Mouse (Mus musculus): ENCODE data around the gene Med9.

Gene Med9

DNA sequence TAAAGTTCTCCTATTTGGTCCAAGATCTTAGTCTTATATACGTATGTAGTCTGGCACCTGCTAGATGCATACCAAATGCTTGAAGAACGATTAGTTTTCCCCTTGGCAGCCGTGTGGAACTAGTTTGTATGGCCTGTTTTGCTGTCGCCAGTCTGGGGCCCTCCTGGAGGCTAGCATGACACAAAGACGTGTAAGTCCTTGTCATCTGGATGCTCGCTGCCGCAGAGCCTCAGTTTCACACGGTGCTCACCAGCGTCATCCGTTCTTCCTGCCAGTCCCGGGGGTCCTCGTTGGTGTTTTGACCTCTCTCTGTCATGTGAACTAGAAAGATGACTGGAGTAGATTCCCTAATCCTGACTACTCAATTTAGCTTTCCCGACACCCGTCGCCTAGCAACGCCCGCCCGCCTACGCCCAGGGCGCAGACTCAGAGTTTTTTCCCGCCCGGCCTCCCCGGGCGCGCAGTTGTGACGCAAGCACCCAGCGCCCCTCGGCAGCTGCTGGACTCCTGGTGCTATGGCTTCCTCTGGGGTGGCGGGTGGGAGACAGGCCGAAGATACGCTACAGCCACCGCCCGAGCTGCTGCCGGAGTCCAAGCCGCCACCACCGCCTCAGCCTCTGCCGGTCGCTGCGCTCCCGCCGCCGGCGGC is at the start of gene Med9:
TSS of gene Med9 (plus strand) at position 455 of the 649 bp plus-strand sequence.
- in situ Hi-C loops (cut with MboI; ENCODE audit: low sequenced_read_pairs), result no loop called here

DNA sequence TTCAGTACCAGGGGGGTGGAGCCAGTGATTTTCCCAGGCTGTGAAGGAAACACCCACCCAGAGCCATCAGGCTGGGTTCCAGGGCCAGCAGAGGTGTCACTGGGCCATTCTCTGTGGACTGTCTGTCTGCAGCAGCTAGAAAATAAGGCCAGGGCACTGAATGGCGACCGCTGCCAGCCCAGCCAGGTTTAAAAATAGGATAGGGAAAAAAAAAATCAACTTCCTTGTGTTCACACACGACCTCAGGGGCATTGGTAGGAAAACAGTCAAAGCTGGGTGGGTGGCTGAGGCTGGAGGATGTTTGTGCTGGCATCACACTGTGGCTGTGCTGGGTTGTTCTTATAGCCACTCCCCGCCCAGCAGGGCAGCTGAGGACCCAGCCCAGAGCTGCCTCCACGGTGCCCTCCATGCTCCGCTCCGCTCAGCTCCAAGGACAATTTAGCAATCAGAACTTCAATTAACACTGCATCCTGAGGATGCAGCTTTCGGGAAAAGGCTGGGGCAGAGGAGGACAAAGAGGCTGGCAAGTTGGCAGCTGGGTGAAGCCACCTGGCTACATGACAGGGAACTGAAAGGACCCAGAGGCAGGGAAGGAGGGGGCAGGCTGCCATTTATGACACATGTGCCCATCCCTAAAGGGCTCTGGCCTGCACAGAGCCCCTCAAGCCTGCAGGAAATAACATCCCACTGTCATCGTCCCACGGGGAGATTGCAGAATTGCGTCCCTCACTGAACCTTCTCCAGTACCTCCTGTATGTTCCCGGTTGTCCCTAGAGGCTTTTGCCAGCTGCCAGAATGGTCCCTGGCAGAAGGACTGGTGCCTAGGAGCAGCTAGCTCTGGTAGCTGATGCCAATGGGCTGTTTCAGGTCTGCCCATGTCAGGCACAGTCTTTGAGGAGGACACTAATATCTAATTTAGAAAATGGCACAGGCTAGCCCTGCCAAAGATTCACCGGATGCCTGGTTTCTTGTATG is 48.0 kb upstream of the Med9 start:
- in situ Hi-C loops (cut with MboI; ENCODE audit: low sequenced_read_pairs), result no loop called here

DNA sequence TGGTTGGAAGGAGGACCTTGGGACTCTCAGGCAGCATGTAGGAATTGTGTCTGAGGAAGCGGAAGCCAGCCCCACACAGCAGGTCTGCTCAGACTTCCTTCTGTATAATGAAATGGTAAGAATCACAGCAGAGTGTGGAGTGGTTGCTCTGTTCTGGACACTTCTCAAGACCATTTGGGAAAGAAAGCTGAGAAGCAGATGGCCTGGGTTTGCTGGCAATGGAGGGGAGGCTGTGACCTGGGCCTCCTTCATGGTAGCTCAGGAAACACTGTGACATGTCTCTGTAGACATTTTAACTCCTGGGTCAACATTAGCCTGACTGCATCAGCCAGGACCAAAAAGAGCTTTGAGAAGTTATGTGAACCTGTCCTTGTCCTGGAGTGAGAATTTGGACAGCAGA is 47.0 kb upstream of the Med9 start:
- in situ Hi-C loops (cut with MboI; ENCODE audit: low sequenced_read_pairs), result no loop called here

DNA sequence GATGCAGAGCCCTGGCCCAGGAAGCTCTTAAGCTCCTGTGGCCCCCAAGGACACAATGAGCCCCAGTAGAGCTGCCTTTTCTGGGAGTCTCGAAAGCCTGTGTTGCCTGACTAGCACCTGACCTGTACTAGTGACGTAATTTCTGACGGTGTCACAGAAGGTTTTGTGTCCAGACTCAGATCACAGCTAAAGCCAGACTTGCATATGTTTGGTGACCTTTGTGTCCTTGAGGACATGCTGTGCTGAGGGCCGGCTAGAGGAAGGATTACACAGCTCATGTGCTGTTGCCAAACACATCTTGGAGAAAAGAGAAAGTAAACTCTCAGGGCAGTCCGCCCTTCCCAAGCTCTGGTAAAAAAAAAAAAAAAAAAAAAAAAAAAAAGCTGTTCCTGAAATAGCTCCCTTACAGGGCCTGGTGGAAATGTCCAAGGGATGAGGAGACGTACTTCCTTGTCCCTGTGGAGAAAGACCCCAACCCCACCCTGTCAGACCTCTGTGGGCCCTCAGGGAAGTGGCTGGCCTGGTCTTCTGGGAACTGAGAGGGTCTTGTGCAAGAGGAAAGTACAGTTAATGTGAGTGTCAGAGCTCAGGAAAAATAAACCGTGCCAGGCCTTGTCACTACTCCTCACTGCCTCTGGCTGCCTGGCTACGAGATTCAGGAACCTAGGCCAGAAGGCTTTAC is 45.8 kb upstream of the Med9 start:
- in situ Hi-C loops (cut with MboI; ENCODE audit: low sequenced_read_pairs), result no loop called here

DNA sequence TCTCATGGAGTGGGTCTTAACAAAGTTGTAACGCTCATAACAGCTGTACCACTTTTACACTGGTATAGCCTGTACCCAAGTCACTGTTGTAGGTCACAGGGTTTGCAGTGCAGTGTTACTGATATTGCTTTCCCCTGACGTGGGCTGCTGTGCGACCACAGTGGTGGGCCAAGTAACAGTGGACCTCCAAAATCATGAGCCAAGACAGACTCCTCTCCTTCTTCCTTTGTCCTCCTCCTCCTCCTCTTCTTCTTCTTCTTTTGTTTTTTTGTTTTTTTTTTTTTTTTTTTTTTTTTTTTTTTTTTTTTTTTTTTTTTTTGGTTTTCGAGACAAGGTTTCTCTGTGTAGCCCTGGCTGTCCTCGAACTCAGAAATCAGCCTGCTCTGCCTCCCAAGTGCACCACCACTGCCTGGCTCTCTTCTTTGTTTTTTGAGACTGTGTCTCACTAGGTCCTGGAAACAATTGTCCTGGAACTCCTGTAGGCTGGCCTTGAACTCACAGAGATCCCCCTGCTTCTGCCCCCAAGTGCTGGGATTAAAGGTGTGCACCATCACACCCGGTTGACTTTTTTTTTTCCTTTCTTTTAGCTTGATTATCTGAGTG is 41.4 kb upstream of the Med9 start:
- in situ Hi-C loops (cut with MboI; ENCODE audit: low sequenced_read_pairs), result no loop called here

DNA sequence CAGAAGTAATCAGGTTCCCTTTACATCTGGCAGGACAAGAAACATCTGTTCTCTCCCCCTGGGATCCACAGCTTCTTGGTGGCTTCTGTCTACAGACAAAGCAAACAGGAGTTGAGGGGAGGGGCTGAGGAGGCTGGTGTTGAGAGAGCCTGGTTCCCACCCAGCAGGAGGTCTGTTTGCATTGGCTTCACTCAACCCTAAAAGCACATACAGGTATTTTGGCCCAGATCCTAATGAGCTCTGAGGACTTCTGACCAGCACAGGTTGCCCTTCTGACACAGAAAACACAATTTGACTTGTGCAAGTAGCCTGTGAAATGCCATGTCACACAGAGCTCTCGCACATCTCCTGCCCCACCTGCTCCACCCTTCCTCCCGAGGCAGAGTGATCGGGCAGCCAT is 39.6 kb upstream of the Med9 start:
- in situ Hi-C loops (cut with MboI; ENCODE audit: low sequenced_read_pairs), result no loop called here

DNA sequence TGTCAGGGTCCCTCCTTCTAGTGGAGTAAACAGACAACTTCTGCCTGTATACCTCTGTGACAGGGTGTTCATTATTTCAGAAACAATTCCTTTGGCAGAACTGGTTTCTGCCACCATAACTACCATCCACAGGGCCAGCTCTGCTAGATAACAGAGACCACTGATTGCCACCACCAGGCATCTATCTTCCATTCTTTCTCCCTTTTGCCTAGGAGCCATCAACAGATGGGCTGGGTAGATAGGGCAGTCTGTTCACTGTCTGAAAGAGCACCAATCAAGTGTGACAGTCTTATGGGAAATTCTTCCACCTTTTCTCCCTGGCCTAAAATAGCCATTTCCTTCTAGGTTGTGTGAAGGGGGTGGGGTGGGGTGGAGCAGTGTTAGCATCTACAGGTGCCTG is 37.4 kb upstream of the Med9 start:
- in situ Hi-C loops (cut with MboI; ENCODE audit: low sequenced_read_pairs), result no loop called here

DNA sequence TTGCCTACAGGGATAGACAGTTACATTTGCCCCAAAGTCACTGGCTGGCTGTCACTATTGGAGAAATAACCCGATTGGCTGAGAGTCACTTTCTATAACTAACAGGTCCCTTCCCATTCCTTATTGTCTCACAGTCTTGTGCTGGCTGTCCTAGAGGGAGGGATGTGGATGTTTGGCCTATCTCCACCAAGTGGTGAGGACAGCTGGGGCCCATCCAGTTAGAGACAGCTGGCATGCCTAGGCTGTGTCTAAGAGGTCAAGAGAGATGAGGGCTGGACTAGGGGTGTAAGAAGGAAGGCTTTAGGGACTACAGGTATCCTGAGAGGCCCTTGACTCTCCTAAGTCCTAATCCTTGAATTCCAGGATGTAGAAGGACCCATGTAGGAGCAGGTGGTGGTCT is 36.5 kb upstream of the Med9 start:
- in situ Hi-C loops (cut with MboI; ENCODE audit: low sequenced_read_pairs), result no loop called here

DNA sequence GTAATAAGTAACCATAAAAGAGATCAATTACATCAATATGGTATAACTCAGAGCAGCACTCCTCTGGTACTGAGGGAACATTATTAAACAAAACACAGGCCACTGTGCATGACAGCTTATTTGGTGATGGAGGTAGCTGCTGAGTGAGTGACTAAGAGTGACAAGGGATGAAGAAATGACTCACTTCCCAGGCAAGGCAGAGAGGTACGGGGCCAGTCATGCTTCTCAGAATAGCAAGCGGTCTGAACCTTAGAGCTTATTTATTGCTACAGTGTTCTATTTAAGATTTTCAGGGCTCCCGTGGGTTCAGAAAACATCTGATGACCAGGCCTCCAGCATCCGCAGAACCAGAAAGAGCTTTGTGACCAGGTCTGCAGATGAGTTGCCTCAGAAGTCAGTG is 34.3 kb upstream of the Med9 start:
- in situ Hi-C loops (cut with MboI; ENCODE audit: low sequenced_read_pairs), result no loop called here

DNA sequence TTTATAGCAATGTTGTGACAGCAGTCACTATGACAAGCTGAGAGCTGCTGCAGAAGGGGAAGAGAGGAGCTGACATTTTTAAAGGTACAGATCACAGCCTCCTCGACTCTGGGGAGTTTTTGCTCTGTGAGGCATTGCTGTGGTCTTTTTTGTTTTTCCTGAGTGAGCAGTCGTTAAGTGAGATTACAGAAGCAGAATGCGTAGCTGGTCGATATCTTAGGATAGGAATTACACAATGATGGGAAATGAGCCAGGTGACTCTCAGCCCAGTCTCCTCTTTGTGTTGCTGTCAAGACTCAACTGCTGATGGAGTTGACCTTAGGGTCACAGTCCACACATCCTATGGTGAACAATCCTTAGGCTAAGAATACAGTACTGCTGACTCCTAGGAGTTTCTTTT is 30.0 kb upstream of the Med9 start:
- in situ Hi-C loops (cut with MboI; ENCODE audit: low sequenced_read_pairs), result no loop called here

DNA sequence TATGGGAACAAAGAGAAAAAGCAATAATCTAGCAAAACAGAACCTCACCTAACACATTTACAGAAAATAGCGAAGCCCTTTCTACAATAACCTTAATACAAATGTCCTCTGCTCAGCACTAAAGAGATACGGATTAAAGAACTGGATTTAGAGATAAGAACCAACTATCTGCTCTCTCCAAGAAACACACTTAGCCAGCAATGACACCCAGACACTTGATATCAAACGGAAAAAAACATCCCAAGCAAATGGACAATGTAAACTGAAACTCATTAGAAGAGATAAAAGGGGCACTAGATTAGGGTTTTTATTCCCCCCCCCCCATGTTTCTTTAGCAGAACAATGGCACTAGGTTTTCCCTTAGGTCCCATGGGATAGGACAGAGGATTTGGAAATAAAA is 28.6 kb upstream of the Med9 start:
- in situ Hi-C loops (cut with MboI; ENCODE audit: low sequenced_read_pairs), result no loop called here

DNA sequence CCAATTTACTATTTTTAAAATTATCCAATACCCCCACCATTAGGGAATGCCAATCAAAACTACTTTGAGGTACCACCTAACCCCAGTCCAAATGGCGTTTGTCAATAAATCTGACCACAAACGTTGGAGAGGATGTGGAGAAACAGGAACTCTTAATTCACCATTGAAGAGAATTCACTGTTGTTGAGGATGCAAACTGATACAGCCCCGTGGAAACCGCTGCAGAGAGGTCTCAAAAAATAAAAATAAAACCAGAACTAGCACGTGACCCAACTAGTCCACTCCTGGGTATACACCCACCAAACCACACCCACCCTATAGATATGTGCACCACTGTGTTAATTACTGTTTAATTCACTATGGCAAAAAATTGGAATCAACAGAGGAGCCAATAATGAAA is 27.7 kb upstream of the Med9 start:
- in situ Hi-C loops (cut with MboI; ENCODE audit: low sequenced_read_pairs), result no loop called here

DNA sequence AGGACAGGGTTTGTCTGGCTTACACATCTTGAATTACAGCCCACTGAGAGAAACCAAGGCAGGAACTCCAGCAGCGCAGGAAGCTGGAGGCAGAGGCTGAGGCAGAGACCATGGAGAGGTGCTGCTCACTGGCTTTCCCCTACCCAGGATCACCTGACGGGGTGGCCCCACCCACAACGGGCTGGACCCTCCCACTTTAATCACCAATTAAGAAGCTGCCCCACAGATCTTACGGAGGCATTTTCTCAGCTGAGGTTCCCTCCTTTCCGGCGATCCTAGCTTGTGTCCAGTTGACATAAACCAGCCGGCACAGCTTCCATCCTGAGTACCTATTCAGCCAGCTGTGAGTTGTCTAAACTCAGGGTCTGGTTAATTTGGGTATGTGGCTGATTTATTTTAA is 26.7 kb upstream of the Med9 start:
- in situ Hi-C loops (cut with MboI; ENCODE audit: low sequenced_read_pairs), result no loop called here

DNA sequence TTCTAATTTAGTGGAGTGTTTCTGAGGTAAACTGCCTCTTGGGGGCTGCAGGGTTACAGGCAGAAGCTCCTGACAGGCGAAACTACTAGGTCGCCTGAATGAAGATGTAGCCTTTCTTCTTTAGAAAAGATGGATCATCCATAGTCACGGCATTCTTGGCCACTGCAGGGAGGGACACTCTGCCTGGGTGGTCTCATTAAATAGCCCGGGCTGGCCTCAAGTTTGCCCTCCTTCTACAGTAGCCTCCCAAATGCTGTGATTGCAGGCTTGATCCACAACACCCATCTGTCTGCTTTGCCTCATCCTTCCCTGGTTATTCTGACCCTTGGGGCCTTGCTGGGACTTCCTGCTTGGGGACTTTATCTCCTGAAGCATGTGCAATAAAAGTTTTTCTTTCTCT is 18.0 kb upstream of the Med9 start:
- in situ Hi-C loops (cut with MboI; ENCODE audit: low sequenced_read_pairs), result no loop called here

DNA sequence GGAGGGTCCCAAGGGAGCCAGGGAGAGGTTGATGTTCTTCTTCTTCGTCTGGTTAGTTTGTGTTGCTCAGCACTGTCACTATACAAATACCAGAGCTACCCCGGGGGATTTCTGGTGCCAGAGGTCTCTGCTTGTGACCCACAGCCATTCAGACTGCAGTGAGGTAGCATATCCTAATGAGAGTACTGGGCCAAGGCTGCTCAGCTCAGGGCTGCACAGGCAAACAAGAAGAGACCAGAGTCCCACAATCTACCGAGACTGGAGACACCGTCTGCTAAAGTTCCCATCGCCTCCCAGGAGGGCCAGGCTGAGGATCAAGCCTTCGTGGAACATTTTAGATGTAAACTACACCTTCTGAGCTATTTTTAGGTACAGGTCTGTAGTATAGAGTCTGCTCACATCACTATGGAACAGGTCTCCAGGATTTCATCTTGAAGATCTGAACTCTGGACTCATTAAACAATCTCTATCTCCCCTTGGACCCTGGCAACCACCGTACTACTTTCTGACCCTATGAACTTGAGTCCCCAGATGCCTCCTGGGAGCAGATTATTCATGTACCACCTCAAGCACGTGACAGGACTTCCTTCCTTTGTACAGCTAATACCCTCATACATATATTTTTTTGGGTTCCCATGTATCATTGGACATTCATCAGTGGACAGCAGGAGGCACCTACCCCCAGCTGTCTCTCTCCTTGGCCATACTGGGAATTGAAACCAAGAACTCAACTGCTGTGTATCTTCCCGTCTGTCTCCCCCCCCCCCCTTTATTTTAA is 15.3 kb upstream of the Med9 start:
- in situ Hi-C loops (cut with MboI; ENCODE audit: low sequenced_read_pairs), result no loop called here

DNA sequence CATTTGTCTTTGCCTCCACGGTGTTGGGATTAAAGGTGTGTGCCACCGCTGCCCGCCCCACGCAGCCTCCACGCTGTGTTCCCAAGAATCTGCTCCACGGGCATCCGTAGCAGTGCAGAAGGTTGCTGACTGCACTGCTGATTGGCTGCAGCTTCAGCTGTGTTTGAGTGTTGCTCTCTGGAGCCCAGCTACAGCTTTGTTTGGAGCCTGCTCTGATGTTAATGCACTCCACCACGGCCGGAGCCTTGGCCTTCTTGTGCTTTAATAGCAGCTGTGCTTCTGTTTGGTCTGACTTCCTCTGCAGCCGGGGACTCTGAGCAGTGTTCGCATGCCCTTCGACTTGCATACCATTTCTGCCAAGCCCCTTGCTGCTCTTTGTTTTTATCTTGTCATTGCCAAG is 14.1 kb upstream of the Med9 start:
- in situ Hi-C loops (cut with MboI; ENCODE audit: low sequenced_read_pairs), result no loop called here

DNA sequence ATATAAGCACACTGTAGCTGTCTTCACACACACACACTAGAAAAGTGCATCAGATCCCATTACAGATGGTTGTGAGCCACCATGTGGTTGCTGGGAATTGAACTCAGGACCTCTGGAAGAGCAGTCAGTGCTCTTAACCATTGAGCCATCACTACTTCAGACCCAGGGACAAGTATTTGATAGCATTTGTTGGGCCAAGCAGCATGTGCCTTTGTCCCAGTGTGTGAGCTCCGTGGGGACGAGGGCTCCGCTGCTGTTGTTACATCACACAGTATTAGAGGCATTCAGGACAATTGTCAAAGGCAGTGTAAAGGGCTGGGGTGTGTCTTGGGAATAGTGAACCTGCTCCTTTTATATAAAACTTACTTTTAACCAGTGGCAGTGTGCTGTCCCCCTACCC is 11.0 kb upstream of the Med9 start:
- in situ Hi-C loops (cut with MboI; ENCODE audit: low sequenced_read_pairs), result no loop called here

DNA sequence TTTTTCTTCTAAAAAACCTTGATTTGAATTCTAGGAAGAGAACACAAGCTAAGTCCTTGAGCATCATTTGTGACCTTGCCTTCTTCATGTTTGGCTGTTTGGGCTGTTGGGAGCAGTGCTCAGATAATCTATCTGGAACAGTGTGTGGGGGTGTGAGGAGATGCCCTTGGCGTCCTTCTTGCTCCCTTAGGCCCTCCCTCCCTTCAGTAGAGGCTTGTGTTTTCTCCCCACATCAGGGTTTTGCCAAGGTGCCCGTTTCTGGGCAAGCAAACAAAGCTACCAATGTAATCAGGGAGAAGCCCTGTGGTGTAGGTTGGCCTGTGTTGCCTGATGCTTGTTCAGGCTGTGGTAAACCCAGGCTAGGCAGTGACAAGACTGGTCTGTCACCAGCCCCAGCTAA is 10.4 kb upstream of the Med9 start:
- in situ Hi-C loops (cut with MboI; ENCODE audit: low sequenced_read_pairs), result no loop called here

DNA sequence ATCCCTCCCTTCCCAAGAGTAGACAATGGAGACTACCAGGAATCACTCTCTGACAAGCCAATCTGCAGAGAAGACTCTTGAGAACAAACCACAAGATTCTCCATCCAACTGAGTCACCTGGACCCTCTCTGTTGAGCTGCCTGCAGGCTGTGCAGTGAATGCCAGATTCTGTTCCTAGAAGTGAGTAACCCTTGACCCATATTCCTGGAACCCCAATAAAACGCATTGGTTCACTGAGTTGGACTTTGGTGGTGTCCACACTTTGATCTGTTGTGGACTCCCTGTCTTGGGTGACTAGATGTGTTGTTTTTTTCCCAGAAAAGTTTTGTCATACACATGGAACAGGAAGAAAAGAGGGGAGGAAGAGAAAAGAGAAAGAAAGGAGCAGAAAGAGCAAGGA is 8.2 kb upstream of the Med9 start:
- in situ Hi-C loops (cut with MboI; ENCODE audit: low sequenced_read_pairs), result no loop called here

DNA sequence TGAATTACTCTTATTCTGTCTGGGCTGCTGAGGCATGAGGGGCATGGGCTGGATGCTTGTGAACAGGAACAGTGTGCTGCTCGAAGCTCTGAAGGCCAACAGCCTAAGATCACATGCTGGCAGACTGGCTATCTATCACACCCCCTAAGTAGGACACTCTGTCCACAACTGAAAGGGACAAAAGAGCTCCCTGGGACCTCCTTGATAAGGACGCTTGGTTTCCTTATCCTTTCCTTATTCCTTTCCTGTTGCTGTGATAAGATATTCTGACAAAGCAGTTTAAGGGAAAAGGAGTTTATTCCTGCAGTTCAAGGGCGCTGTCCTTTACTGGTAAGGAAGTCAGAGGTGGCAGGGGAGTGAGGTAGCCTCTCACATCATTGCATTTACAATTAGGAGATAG is 7.4 kb upstream of the Med9 start:
- in situ Hi-C loops (cut with MboI; ENCODE audit: low sequenced_read_pairs), result no loop called here

DNA sequence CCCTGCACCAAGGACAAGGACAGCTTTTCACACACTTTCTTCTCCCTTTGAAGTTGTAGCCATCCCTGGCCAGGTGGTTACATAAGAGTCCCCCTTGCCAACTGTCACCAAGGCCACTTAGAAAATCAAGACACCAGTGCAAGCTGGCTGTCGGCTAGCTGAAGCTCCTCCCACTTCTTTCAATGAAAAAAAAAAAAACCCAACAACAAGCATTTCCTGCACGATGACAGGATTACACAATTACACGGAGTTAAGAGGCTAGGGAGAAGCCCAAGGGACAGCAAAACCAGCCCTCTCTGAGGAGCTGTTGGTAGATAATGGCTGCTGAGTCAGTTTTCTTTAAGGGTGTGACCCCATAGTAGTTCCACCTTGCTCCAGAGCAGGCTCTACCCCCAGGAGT is 6.6 kb upstream of the Med9 start:
- in situ Hi-C loops (cut with MboI; ENCODE audit: low sequenced_read_pairs), result no loop called here

Measured in CH12F3 (cell line).